Mouse (Mus musculus) urinary bladder, postnatal 0 days (tissue): ENCODE results near the gene Smok2b. TPM values are rescaled to one million over a fixed set of nuclear protein-coding genes. Genes with fewer than 3 reads are reported as not detected.

Experiments used
- polyA plus RNA-seq: library from polyadenylated mRNA; unstranded; fragments of >200 nt; fragmentation: Nextera tagmentation; extraction: Ambion mirVana; gene quantifications from 2 replicates; pipeline ENCODE4 v1.2.1, GENCODE M21; 2015

Gene Smok2b
- not detected in 2 replicates for polyA plus RNA-seq

GRCm38 (mm10) chr17:13229957-13230356 lies at the start of gene Smok2b:
Smok2b (plus strand) TSS chr17:13230257.

GRCm38 (mm10) chr17:13220888-13221287 lies 9.2 kb upstream of the Smok2b start, which contains the start of gene Smok2a:
Smok2a (plus strand) TSS chr17:13221188.

Other genes starting within 250 kb of the Smok2b start
- gene Wtap, start 236.1 kb upstream of the Smok2b start, polyA plus RNA-seq: 72.9 and 79.5 TPM in 2 replicates
- 182 and 196 TPM in 2 replicates for gene Sod2, start 223.4 kb upstream of the Smok2b start, polyA plus RNA-seq
- 0.10 TPM in 1 of 2 replicates, not detected in the other for gene Gpr31b, start 178.0 kb upstream of the Smok2b start, polyA plus RNA-seq
- 0.13 TPM in 1 of 2 replicates, not detected in the other for gene Tcp10b, start 169.2 kb upstream of the Smok2b start, polyA plus RNA-seq
- 0.07 TPM in 1 of 2 replicates, not detected in the other for gene Unc93a, start 98.4 kb upstream of the Smok2b start, polyA plus RNA-seq
- gene Smok2a, start 9.1 kb upstream of the Smok2b start, polyA plus RNA-seq: not detected in 2 replicates
- gene Tcp10c, start 124.3 kb downstream of the Smok2b start, polyA plus RNA-seq: not detected in 2 replicates